Mouse (Mus musculus) duodenum, adult 2 months (tissue): ENCODE data around the gene Ulk1. TPM values are rescaled to one million over a fixed set of nuclear protein-coding genes. Genes with fewer than 3 reads are reported as not detected.

Experiments
- polyA plus RNA-seq: library from polyadenylated mRNA; depleted of rRNA; stranded (reverse); fragments of >200 nt; gene quantifications from 2 replicates; pipeline ENCODE4 v1.2.3, GENCODE M21; 2012; ENCODE audit warnings: low replicate concordance; rRNA removed

The Ulk1 gene
- 23.6 and 35.6 TPM in 2 replicates for polyA plus RNA-seq

GRCm38 (mm10) chr5:110809667-110810325 lies at the start of gene Ulk1:
Ulk1 (minus strand) TSS chr5:110810097.

GRCm38 (mm10) chr5:110839678-110840365 lies 29.9 kb upstream of the Ulk1 start, which contains the start of the genes Hscb and Chek2:
Hscb (minus strand) TSS chr5:110839777.
Chek2 (plus strand) TSS chr5:110839979.

GRCm38 (mm10) chr5:110779998-110780760 lies 29.7 kb downstream of the Ulk1 start, which contains the start of gene Pus1:
Pus1 (minus strand) TSS chr5:110780659.

DNA sequence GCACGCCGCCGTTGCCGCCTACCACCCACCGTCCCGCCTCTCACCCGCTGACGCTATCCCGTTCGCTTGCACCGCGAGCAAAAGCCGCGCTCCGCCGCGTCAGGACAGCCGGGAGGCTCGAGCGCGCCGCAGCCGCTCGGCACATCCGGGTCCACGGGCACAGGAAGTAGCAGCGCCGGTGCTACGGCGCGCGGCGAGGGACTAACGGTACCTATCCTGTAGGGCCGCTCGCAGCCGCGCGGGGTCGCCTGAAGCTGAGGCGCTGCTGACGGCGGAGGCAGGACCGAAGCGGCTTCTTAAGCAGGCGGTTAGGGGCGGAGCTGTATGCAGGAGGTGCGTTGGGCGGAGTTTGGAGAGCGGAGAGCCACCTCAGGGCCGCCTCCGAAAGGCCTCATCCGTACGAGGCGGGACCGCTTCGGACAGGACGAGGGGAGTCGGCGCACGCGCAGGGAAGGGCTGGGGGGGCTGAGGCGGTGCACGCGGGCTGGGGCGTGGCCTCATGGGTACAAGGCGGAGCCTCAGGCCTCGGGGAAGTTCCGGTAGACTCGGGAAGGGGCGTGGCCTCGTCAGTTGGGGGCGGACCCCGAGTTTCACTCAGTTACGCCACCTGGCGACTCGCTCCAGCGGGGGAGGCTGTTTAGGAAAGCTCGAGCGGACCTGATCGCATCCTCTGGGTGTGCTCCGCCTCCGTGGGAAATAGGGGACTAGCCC lies 39.3 kb downstream of the Ulk1 start, which contains the start of gene Ep400:
TSS of gene Ep400 (minus strand) at position 270 of the 711 bp plus-strand sequence.

Other genes starting within 250 kb of the Ulk1 start
- 38.3 and 50.4 TPM in 2 replicates for gene Noc4l, start 156.7 kb downstream of the Ulk1 start, polyA plus RNA-seq
- gene Ddx51, start 156.6 kb downstream of the Ulk1 start, polyA plus RNA-seq, result 2.8 and 9.6 TPM in 2 replicates
- gene Ep400, start 39.4 kb downstream of the Ulk1 start, polyA plus RNA-seq, result 36.5 and 58.7 TPM in 2 replicates
- gene Pus1, start 29.4 kb downstream of the Ulk1 start, polyA plus RNA-seq, result 20.7 and 22.6 TPM in 2 replicates
- gene Hscb, start 29.7 kb upstream of the Ulk1 start, polyA plus RNA-seq, result 14.5 and 14.8 TPM in 2 replicates
- 3.7 and 6.1 TPM in 2 replicates for gene Chek2, start 29.9 kb upstream of the Ulk1 start, polyA plus RNA-seq
- gene Ttc28, start 69.7 kb upstream of the Ulk1 start, polyA plus RNA-seq, result 1.2 and 2.4 TPM in 2 replicates